Mouse (Mus musculus): Measurements from ENCODE around the gene Prmt1.

DNA sequence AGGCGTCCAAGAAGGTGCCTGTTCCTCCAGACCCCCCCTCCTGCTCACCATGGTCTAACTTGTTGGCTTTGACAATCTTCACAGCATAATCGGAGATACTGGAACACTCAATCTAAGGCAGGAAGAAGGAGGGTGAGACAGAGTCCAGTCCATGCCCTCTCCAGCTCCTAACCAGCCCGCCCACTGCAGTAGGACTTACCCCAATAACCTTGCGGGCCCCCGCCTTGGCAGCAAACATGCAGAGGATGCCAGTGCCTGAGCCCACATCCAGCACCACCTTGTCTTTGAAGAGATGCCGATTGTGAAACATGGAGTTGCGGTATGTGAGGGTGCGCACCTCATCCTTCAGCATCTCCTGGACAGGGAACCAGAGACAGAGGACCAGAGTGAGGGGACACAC is 4.8 kb downstream of the Prmt1 start:
- TF ChIP-seq CTCF (IDR thresholded peaks at IDR 0.05; ENCODE audit: low read depth) (no peak), EP300 (IDR thresholded peaks at IDR 0.05; ENCODE audit: low read depth) (no peak)

Measured in liver, postnatal 0 days (tissue).